Mouse (Mus musculus) midbrain, postnatal 0 days (tissue): ENCODE results near the gene Ranbp3. TPM values are rescaled to one million over a fixed set of nuclear protein-coding genes. Genes with fewer than 3 reads are reported as not detected.
"Not testable (repeated sequence)": the region's sequence is repeated elsewhere in the genome, so short reads cannot be mapped to it uniquely, and the experiment has no call there.

Source experiments
- ATAC-seq: fragments of 200-750 bp; cut with Nextera tagmentation; 2 replicates; pipeline ENCODE4 v1.8.0; 2017; ENCODE audit warnings: moderate number of reproducible peaks, mild to moderate bottlenecking, moderate TSS enrichment, moderate library complexity; ENCODE audit not compliant: low FRiP score
- DNase-seq: peaks from one replicate; pipeline ENCODE4 v3.0.0-alpha.2; 2015; ENCODE audit warnings: low spot score
- H3K27ac ChIP-seq: fragments of 300-500 bp; sonication (generic); 2 replicates; pipeline ENCODE4 v1.5.1; 2014; ENCODE audit warnings: low read depth, mild to moderate bottlenecking, low read length, mixed read lengths
- H3K27me3 ChIP-seq: fragments of 300-500 bp; sonication (generic); 2 replicates; pipeline ENCODE4 v1.6.1; 2014; ENCODE audit warnings: low read length, control low read depth, mixed read lengths; ENCODE audit not compliant: insufficient read depth
- H3K36me3 ChIP-seq: fragments of 300-500 bp; sonication (generic); 2 replicates; pipeline ENCODE4 v1.6.1; 2014; ENCODE audit warnings: low read length, control low read depth, mixed read lengths; ENCODE audit not compliant: insufficient read depth
- H3K4me1 ChIP-seq: fragments of 300-500 bp; sonication (generic); 2 replicates; pipeline ENCODE4 v1.6.1; 2014; ENCODE audit warnings: mild to moderate bottlenecking, control low read depth, antibody characterized with exemption, low read length, mixed read lengths; ENCODE audit not compliant: insufficient read depth
- H3K4me2 ChIP-seq: fragments of 300-500 bp; sonication (generic); 2 replicates; pipeline ENCODE4 v1.6.1; 2014; ENCODE audit warnings: low read depth, mild to moderate bottlenecking, low read length, mixed read lengths; ENCODE audit not compliant: poor library complexity, severe bottlenecking
- H3K4me3 ChIP-seq: fragments of 300-500 bp; sonication (generic); 2 replicates; pipeline ENCODE4 v1.5.1; 2014; ENCODE audit warnings: low read depth, mild to moderate bottlenecking, low read length, moderate library complexity
- H3K9ac ChIP-seq: fragments of 300-500 bp; sonication (generic); replicated peaks from 2 replicates; pipeline ENCODE4 v1.6.1; 2014; ENCODE audit warnings: mild to moderate bottlenecking, low read length, moderate library complexity, mixed read lengths; ENCODE audit not compliant: poor library complexity, severe bottlenecking
- H3K9me3 ChIP-seq: fragments of 300-500 bp; sonication (generic); 2 replicates; pipeline ENCODE4 v1.6.1; 2016; ENCODE audit warnings: low read length, control low read depth
- CTCF ChIP-seq: IDR thresholded peaks from 2 replicates; pipeline ENCODE4 v1.5.1; 2016; ENCODE audit warnings: antibody characterized with exemption, mild to moderate bottlenecking
- WGBS: fragments of 180-500 bp; shearing (Covaris S2); extraction: QIAGEN DNeasy Blood & Tissue Kit; methylation state at CpG from one replicate; pipeline ENCODE4 v1.1.7; 2014; 5-methylcytosine and 5-hydroxymethylcytosine counted together
- polyA plus RNA-seq: library from polyadenylated mRNA; unstranded; fragments of >200 nt; fragmentation: Nextera tagmentation; extraction: Ambion mirVana; gene quantifications from 2 replicates; pipeline ENCODE4 v1.2.1, GENCODE M21; 2015
- total RNA-seq: library from RNA; depleted of rRNA; stranded (reverse); fragments of >200 nt; gene quantifications from 2 replicates; pipeline ENCODE4 v1.2.3, GENCODE M21; 2014; rRNA removed

The Ranbp3 gene
- total RNA-seq (114 and 136 TPM in 2 replicates), polyA plus RNA-seq (96.0 and 98.9 TPM in 2 replicates)

- TF ChIP-seq CTCF = no peak
- 1% methylated on average over 47 of the region's 66 CpGs for WGBS
Measured at GRCm38 (mm10) chr17:56672941-56673646, at the start of gene Ranbp3. TSS of gene Ranbp3 (plus strand) at chr17:56673294.

DNA sequence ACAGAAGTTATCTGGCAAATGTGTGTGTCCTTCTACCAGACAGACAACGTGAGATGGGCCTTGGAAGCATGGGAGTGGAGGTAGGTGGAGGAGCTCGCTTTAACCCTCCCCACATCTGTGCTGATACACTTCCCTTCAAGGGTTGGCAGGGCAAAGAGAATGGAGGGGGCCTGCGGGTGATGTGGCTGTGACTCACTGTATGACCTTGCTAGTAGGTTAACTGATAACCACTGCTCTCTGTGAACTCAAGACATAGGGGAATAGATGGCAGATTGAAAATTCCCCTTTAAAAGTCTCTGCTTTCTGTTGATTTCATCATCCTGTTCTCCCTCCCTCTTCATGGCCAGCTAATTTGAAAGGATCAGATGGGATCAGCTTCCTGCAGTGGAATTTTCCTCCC is 47.6 kb upstream of the Ranbp3 start:
- H3K27me3 ChIP-seq = no peaks in the 10 kb centered on the region
- H3K9me3 ChIP-seq = no peaks in the 10 kb centered on the region
- 0 out of 2 replicates have a peak overlapping the region, but pooled peaks have one; percentile 57 for H3K4me2 ChIP-seq
- DNase-seq (no peak), ATAC-seq (no peak)
- H3K36me3 ChIP-seq = peaks cover 19% of the 10 kb centered on the region
- 92% methylated on average over 3 of the region's 3 CpGs for WGBS
- H3K9ac ChIP-seq = no peak overlapping the region
- 0 out of 2 replicates have a peak overlapping the region, but pooled peaks have one; percentile 67 for H3K4me3 ChIP-seq
- no peak for TF ChIP-seq CTCF
- no peak overlapping the region for H3K27ac ChIP-seq
- peaks cover 5% of the 10 kb centered on the region; the same call in 1 of the 2 replicates for H3K4me1 ChIP-seq

More at GRCm38 (mm10) chr17:56672941-56673646, at the start of gene Ranbp3:
- ATAC-seq (peak; percentile 90), DNase-seq (peak; percentile 99)
- Histone ChIP-seq H3K9me3 (no peaks in the 10 kb centered on the region), H3K27me3 (no peaks in the 10 kb centered on the region), H3K4me1 (peaks cover 12% of the 10 kb centered on the region; the same call in 1 of the 2 replicates), H3K27ac (peak within 1 kb of the TSS; percentile 84), H3K9ac (peak within 1 kb of the TSS; percentile 96), H3K4me3 (peak within 1 kb of the TSS; percentile 86), H3K36me3 (peaks cover 5% of the 10 kb centered on the region), H3K4me2 (peak within 1 kb of the TSS; percentile 56)

DNA sequence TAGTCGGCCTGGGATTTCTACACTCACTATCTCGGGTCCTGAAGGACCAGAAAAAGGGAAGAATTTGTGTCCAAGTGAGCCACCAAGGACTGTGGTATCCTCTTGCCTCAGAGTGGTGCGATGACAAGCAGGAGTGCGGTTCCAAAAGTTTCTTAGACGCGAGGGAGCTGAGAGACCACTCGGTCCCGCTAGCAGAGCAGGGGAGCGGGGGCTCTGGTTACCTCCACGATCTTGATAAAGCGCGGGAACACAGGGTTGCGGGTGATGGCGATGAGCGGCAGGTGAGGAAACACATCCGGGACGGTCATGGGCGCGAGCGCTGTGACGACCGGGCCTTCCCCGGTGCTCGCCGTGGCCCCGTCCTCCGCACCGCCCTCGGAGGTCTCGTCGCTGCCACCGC is 46.8 kb upstream of the Ranbp3 start:
- no peaks in the 10 kb centered on the region for H3K9me3 ChIP-seq
- H3K27me3 ChIP-seq = no peaks in the 10 kb centered on the region
- ATAC-seq (no peak), DNase-seq (no peak)
- under 1% methylated on average over 30 of the region's 32 CpGs for WGBS
- H3K4me2 ChIP-seq = peak overlapping the region; percentile 57
- H3K36me3 ChIP-seq = peaks cover 19% of the 10 kb centered on the region
- peak overlapping the region; percentile 77 for H3K9ac ChIP-seq
- peak overlapping the region; percentile 78; the same call in 1 of the 2 replicates for H3K27ac ChIP-seq
- TF ChIP-seq CTCF = no peak
- peaks cover 5% of the 10 kb centered on the region; the same call in 1 of the 2 replicates for H3K4me1 ChIP-seq
- peak overlapping the region; percentile 67 for H3K4me3 ChIP-seq

GRCm38 (mm10) chr17:56626754-56627470 is 46.2 kb upstream of the Ranbp3 start, which contains the start of gene Lonp1:
TSS of gene Lonp1 (minus strand) at chr17:56626887.
- Histone ChIP-seq H3K36me3 (peaks cover 14% of the 10 kb centered on the region), H3K9ac (peak within 1 kb of the TSS; percentile 77), H3K27ac (peak within 1 kb of the TSS; percentile 78), H3K4me2 (peak within 1 kb of the TSS; percentile 57), H3K27me3 (no peaks in the 10 kb centered on the region), H3K4me1 (peaks cover 5% of the 10 kb centered on the region; the same call in 1 of the 2 replicates), H3K9me3 (no peaks in the 10 kb centered on the region), H3K4me3 (peak within 1 kb of the TSS; percentile 67)
- peak; percentile 91 for ATAC-seq
- no peak for TF ChIP-seq CTCF
- WGBS = under 1% methylated on average over 46 of the region's 51 CpGs
- peak; percentile 98 for DNase-seq

- peak; percentile 66 for ATAC-seq
- 7% methylated on average over 26 of the region's 26 CpGs for WGBS
- H3K4me1 ChIP-seq = peaks cover 5% of the 10 kb centered on the region; the same call in 1 of the 2 replicates
- peak within 1 kb of the TSS; percentile 57 for H3K4me2 ChIP-seq
- no peak for TF ChIP-seq CTCF
- peak within 1 kb of the TSS; percentile 78 for H3K27ac ChIP-seq
- H3K27me3 ChIP-seq = no peaks in the 10 kb centered on the region
- no peaks in the 10 kb centered on the region for H3K9me3 ChIP-seq
- H3K9ac ChIP-seq = peak within 1 kb of the TSS; percentile 37
- peak; percentile 72 for DNase-seq
- H3K36me3 ChIP-seq = peaks cover 8% of the 10 kb centered on the region; the same call in 1 of the 2 replicates
- H3K4me3 ChIP-seq = peak within 1 kb of the TSS; percentile 67
Measured at GRCm38 (mm10) chr17:56627530-56628277, 45.4 kb upstream of the Ranbp3 start, which contains the start of gene Catsperd. TSS of gene Catsperd (plus strand) at chr17:56628143.

DNA sequence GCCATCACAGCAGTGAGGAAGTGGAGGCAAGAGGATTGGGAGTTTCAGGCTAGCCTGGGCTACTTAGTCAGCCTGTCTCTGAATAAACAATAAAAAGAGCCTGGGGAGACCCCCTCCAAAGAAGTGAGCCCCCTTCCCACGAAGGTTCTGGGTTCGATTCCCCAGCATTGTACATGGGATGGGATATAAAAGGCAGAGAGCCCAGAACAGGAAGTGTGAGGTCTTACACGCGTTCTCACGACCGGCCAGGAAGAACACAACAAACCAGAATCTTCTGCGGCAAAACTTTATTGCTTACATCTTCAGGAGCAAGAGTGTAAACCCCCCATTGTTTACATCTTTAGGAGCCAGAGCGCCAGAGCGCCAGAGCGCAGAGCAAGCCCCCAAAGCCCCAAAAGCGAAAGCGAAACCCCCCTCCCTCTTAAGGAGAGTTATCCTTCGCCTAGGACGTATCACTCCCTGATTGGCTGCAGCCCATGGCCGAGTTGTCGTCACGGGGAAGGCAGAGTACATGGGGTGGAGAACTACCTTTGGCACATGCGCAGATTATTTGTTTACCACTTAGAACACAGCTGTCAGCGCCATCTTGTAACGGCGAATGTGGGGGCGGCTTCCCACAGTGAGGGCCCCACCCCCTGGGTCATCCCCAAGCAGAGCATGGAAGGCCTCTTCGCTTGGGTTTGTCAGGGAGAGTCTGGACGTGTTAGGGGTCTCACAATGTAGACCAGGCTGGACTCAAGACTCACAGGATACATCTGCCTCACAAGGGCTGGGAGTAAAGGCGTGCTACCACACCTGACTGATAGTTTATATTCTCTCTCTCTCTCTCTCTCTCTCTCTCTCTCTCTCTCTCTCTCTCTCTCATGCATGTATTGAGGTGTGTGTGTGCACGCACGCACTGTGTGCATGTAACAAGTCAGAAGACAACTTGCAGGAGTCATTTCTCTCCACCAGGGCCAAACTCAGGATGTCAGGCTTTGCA is 43.0 kb upstream of the Ranbp3 start:
- not testable (repeated sequence) for H3K27ac ChIP-seq, ATAC-seq, H3K9me3 ChIP-seq, H3K4me3 ChIP-seq, DNase-seq, H3K27me3 ChIP-seq, H3K9ac ChIP-seq, H3K36me3 ChIP-seq, H3K4me1 ChIP-seq, H3K4me2 ChIP-seq
- WGBS = 90% methylated on average over 26 of the region's 27 CpGs
